Mouse (Mus musculus) G1E (cell line): Measurements from ENCODE around the gene Galnt4. TPM values are rescaled to one million over a fixed set of nuclear protein-coding genes. Genes with fewer than 3 reads are reported as not detected.

Experiments
- ATAC-seq: 2 replicates; pipeline ENCODE4 v1.8.0; 2016; ENCODE audit warnings: mild to moderate bottlenecking; ENCODE audit not compliant: insufficient number of reproducible peaks, poor library complexity, low FRiP score, severe bottlenecking; ENCODE audit errors: extremely low read depth
- DNase-seq: peaks from one replicate; pipeline ENCODE4 v3.0.0; 2012; ENCODE audit warnings: low spot score
- H3K27me3 ChIP-seq: 2 replicates; pipeline ENCODE4 v1.6.1; 2012; ENCODE audit warnings: mild to moderate bottlenecking, low read length, inconsistent platforms; ENCODE audit not compliant: insufficient read depth
- H3K36me3 ChIP-seq: replicated peaks from 2 replicates; pipeline ENCODE3; 2012; ENCODE audit warnings: mild to moderate bottlenecking, inconsistent platforms
- H3K4me1 ChIP-seq: 2 replicates; pipeline ENCODE4 v1.6.1; 2012; ENCODE audit warnings: low read depth, low read length, inconsistent platforms, mixed read lengths; ENCODE audit not compliant: insufficient read depth
- H3K4me3 ChIP-seq: 2 replicates; pipeline ENCODE4 v1.5.1; 2012; ENCODE audit warnings: low read depth, mild to moderate bottlenecking, inconsistent platforms, low read length, moderate library complexity, mixed read lengths
- H3K9me3 ChIP-seq: replicated peaks from 2 replicates; pipeline ENCODE4 v1.6.1; 2012; ENCODE audit warnings: inconsistent platforms
- CTCF ChIP-seq: IDR thresholded peaks from 2 replicates; pipeline ENCODE4 v1.5.1; 2012; ENCODE audit warnings: low read depth, low read length, inconsistent platforms, mixed read lengths
- GATA1 ChIP-seq: IDR thresholded peaks from 2 replicates; pipeline ENCODE4 v1.6.1; 2012; ENCODE audit warnings: borderline replicate concordance, low read length, inconsistent platforms, mixed read lengths
- GATA2 ChIP-seq: IDR thresholded peaks from 2 replicates; pipeline ENCODE4 v1.6.1; 2012; ENCODE audit warnings: low read depth, low read length, inconsistent platforms, borderline replicate concordance
- POLR2AphosphoS5 ChIP-seq: IDR thresholded peaks from 2 replicates; pipeline ENCODE4 v1.6.1; 2012; ENCODE audit warnings: low read depth, low read length, inconsistent platforms; ENCODE audit not compliant: insufficient replicate concordance
- TAL1 ChIP-seq: conservative IDR thresholded peaks from 2 replicates; pipeline ENCODE4 v1.6.1; 2012; ENCODE audit warnings: low read depth, low read length, inconsistent platforms, mixed read lengths
- polyA plus RNA-seq: library from polyadenylated mRNA; stranded (reverse); fragments of >175 nt; gene quantifications from 2 replicates; pipeline ENCODE4 v1.2.3, GENCODE M21; 2012
- total RNA-seq, 2 experiments: library from RNA; stranded (forward) in 1 of 2; stranded (reverse) in 1 of 2; fragments of 200-1000 nt in 1 of 2; fragments of >200 nt in 1 of 2; fragmentation: Nextera tagmentation in 1 of 2; gene quantifications; 2 replicates each; pipeline ENCODE4 v1.2.3; 2014 to 2017

The Galnt4 gene
- total RNA-seq (2014; fragmentation: Nextera tagmentation) (4.2 and 4.6 TPM in 2 replicates), total RNA-seq (2017) (4.5 and 4.8 TPM in 2 replicates), polyA plus RNA-seq (0.76 and 1.1 TPM in 2 replicates)

- peaks cover 28% of the 10 kb centered on the region for H3K36me3 ChIP-seq
- ATAC-seq (peak; percentile 92), DNase-seq (peak; percentile 83)
- H3K9me3 ChIP-seq, result peaks cover 6% of the 10 kb centered on the region
- no peak for TF ChIP-seq GATA1
- no peak for TF ChIP-seq GATA2
- no peak for TF ChIP-seq POLR2AphosphoS5
- peak within 1 kb of the TSS; percentile 90 for H3K4me3 ChIP-seq
- H3K27me3 ChIP-seq, result no peaks in the 10 kb centered on the region
- H3K4me1 ChIP-seq, result peaks cover 28% of the 10 kb centered on the region
These were observed at the start of gene Galnt4 for GRCm38 (mm10) chr10:99107964-99108363. TSS of gene Galnt4 (plus strand) at chr10:99108159.

GRCm38 (mm10) chr10:99060588-99060987, 47.4 kb upstream of the Galnt4 start:
- Histone ChIP-seq H3K9me3 (no peaks in the 10 kb centered on the region), H3K27me3 (peaks cover 3% of the 10 kb centered on the region; the same call in 1 of the 2 replicates), H3K4me1 (no peaks in the 10 kb centered on the region), H3K36me3 (no peaks in the 10 kb centered on the region), H3K4me3 (no peak overlapping the region)
- DNase-seq, result no peak
- ATAC-seq, result no peak
- TF ChIP-seq CTCF, result no peak
- TF ChIP-seq GATA1, result no peak
- no peak for TF ChIP-seq GATA2
- no peak for TF ChIP-seq POLR2AphosphoS5
- TF ChIP-seq TAL1, result no peak

- no peak for TF ChIP-seq CTCF
- TF ChIP-seq POLR2AphosphoS5, result no peak
- no peak for TF ChIP-seq GATA2
- TF ChIP-seq TAL1, result no peak
- TF ChIP-seq GATA1, result no peak
- no peak for DNase-seq
- Histone ChIP-seq H3K4me1 (no peaks in the 10 kb centered on the region), H3K36me3 (no peaks in the 10 kb centered on the region), H3K4me3 (no peak overlapping the region), H3K27me3 (peaks cover 3% of the 10 kb centered on the region; the same call in 1 of the 2 replicates), H3K9me3 (no peaks in the 10 kb centered on the region)
- ATAC-seq, result no peak
These were observed 46.5 kb upstream of the Galnt4 start for GRCm38 (mm10) chr10:99061418-99061817.

DNA sequence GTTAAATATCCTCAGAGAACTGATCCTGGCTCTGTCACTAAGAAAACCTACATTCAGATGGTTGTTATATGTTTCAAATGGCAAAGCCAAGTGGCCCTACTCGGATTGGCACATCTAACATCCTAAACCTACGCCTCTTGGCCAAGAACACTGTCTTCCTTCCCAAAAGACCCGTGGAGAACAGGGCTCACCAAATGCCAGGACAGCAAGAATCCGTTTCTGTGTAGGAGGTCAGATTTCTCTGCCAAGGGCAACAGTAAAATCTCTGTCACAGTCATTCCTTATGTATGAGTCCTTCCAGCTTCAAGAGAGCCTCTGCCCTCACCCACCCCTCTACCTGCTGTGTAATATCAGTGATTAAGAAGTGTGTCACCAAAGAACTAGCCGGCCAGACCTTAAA, 45.4 kb upstream of the Galnt4 start:
- Histone ChIP-seq H3K36me3 (no peaks in the 10 kb centered on the region), H3K4me3 (no peak overlapping the region), H3K9me3 (no peaks in the 10 kb centered on the region), H3K4me1 (no peaks in the 10 kb centered on the region), H3K27me3 (peaks cover 3% of the 10 kb centered on the region; the same call in 1 of the 2 replicates)
- TF ChIP-seq GATA2 (no peak), CTCF (no peak), POLR2AphosphoS5 (no peak), GATA1 (no peak), TAL1 (no peak)
- DNase-seq, result no peak
- no peak for ATAC-seq

- DNase-seq, result no peak
- Histone ChIP-seq H3K9me3 (no peaks in the 10 kb centered on the region), H3K4me3 (no peak overlapping the region), H3K4me1 (peaks cover 3% of the 10 kb centered on the region), H3K36me3 (no peaks in the 10 kb centered on the region), H3K27me3 (peaks cover 18% of the 10 kb centered on the region)
- ATAC-seq, result no peak
- TF ChIP-seq GATA2 (no peak), TAL1 (no peak), POLR2AphosphoS5 (no peak), CTCF (no peak), GATA1 (no peak)
These were observed 31.7 kb upstream of the Galnt4 start for GRCm38 (mm10) chr10:99076113-99076895.

GRCm38 (mm10) chr10:99078621-99079020, 29.3 kb upstream of the Galnt4 start:
- peaks cover 26% of the 10 kb centered on the region for H3K27me3 ChIP-seq
- peaks cover 19% of the 10 kb centered on the region for H3K4me1 ChIP-seq
- H3K36me3 ChIP-seq, result no peaks in the 10 kb centered on the region
- ATAC-seq, result no peak
- no peaks in the 10 kb centered on the region for H3K9me3 ChIP-seq
- no peak overlapping the region for H3K4me3 ChIP-seq
- DNase-seq, result no peak
- TF ChIP-seq CTCF (no peak), TAL1 (no peak), GATA1 (no peak), GATA2 (no peak), POLR2AphosphoS5 (no peak)
